Mouse (Mus musculus): ENCODE measurements around the gene Mfsd12. TPM values are rescaled to one million over a fixed set of nuclear protein-coding genes. Genes with fewer than 3 reads are reported as not detected.

Gene Mfsd12
- polyA plus RNA-seq, 1 experiment from 2014 or later: 12.9 TPM

DNA sequence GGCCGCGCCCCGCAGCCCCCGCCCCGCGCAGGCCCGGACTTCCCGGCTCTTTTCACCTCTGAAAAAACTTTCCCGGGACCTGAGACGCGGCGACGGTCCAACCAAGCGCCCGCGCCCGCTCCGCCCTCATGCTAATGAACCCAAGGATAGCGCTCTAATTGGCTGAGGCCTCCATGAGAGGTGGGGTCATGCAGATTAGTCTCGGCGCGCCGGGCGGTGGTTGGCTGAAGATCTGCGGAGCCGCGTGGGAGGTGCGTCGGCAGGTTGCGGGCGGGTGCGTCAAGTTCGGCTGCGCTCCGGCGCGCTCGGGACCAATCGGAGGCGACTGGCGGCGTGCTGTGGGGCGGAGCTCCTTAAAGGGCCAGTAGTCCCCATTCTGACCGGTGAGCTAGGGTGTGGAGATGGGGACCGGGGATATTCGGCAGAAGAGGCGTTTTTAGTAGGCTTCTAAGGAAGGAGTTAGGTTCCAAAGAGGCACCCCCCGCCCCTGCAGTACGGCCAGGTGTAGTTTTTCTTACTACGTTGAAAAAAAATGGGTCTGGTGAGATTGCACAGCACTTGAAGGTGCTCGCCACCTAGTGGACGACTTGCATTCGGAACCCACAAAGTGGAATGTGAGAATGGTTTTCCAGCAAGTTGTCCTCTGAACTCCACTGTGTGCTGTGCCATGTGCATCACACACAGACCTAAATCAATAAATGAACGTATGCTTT is 6.8 kb upstream of the Mfsd12 start, which contains the start of gene Hmg20b:
Hmg20b (minus strand) TSS at position 130 of the 713 bp plus-strand sequence.
- peaks cover 39% of the 10 kb centered on the region for H3K27me3 ChIP-seq (ENCODE audit: insufficient read depth, poor library complexity, severe bottlenecking)
- H3K9me3 ChIP-seq: no peaks in the 10 kb centered on the region
- H3K27ac ChIP-seq: peak within 1 kb of the TSS; percentile 89
- H3K36me3 ChIP-seq: peaks cover 32% of the 10 kb centered on the region
- DNase-seq (ENCODE audit: low spot score): peak; percentile 100
- under 1% methylated on average over 54 of the region's 54 CpGs for WGBS
- peaks cover 57% of the 10 kb centered on the region for H3K4me1 ChIP-seq (replicated peaks)
- H3K4me3 ChIP-seq: peak within 1 kb of the TSS; percentile 92

DNA sequence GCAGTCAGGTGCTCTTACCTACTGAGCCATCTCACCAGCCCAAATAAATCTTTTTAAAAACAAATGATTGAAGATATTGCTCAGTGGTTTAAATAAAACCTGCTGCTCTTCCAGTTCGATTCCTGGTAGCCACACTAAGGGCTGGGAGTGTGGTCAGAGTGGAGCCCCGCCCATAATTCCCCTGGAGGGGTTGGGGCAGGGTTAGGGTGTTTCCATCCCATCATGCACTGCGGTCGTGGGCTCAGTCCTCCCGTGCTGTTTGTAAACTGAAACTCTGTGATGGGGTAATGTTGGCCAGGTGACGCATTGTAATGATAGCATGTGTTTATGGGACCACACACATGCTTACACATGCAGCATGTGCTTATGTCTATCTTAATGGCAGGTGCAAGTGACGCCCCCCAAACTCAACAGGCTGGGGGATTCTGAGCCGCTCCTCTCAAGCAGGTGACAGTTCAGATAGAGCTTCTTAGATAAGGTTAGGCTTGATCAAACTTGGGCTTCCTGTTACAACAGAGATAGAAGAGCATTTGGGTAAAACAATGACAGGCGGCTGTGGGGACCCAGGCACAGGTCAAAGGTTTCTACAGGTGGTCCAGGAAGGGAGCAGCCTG is 5.5 kb upstream of the Mfsd12 start:
- DNase-seq (ENCODE audit: low spot score): no peak
- WGBS: 27% methylated on average over 9 of the region's 9 CpGs
- Histone ChIP-seq H3K27ac (no peak overlapping the region), H3K36me3 (peaks cover 20% of the 10 kb centered on the region), H3K9me3 (no peaks in the 10 kb centered on the region), H3K4me3 (no peak overlapping the region), H3K4me1 (replicated peaks) (peaks cover 57% of the 10 kb centered on the region), H3K27me3 (ENCODE audit: insufficient read depth, poor library complexity, severe bottlenecking) (peaks cover 39% of the 10 kb centered on the region)

DNA sequence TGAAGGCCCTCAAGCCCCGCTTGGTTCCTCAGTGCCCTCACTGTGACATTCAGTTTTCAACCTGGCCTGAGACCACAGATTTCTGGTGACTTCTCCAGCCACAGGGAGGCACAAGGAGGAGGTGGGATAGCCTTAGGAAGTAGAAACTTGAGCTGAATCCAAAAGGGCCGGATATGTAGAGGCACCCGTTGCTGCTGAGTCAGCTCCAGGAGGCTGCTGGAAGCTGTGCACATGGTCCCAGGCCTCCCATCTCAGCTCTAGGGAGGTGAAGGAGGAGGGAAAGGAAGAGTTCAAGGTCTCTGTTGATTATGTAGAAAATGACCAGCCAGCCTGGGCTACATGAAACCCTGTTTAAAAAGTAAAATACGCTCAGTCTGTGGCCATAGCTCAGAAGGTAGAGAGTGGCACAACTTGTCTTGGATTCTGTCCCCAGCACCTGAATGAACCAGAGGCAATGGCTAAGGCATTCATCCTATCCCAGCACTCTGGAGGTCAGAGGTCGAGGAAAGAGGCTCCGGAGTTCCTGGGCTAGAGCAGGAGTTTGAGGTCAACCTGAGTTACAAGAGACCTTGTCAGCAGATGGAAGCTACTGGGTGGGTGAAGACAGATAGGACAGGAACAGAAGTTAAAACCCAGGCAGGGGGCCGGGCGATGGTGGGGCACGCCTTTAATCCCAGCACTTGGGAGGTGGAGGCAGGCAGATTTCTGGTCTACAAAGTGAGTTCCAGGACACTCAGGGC is 2.4 kb upstream of the Mfsd12 start:
- Histone ChIP-seq H3K4me1 (replicated peaks) (peaks cover 55% of the 10 kb centered on the region), H3K4me3 (no peak overlapping the region), H3K36me3 (0 out of 2 replicates have a peak, but pooled peaks cover 1% of the 10 kb centered on the region), H3K27me3 (ENCODE audit: insufficient read depth, poor library complexity, severe bottlenecking) (peaks cover 35% of the 10 kb centered on the region), H3K9me3 (no peaks in the 10 kb centered on the region), H3K27ac (no peak overlapping the region)
- DNase-seq (ENCODE audit: low spot score): no peak
- 66% methylated on average over 9 of the region's 9 CpGs for WGBS

DNA sequence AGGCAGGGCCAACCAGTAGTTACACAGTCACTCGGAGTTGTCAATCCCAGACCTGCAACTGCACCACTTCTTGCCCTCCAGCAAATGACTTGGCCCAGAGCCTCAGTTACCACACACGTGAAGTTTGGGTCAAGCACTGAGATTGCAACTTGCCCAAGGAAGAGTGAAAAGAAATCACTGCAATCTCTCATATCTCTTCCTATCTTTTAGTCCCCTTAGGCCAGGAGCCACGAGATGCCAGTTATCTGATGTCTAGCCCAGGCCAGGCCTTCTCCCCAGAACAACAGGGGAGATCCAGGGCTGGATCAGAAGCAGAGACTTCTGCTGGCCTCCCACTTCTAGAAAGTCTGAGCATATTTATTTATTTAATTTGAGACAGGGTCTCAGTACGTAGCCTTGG is 1.8 kb upstream of the Mfsd12 start:
- WGBS: 78% methylated on average over 4 of the region's 4 CpGs
- Histone ChIP-seq H3K27me3 (ENCODE audit: insufficient read depth, poor library complexity, severe bottlenecking) (peaks cover 36% of the 10 kb centered on the region), H3K4me3 (0 out of 2 replicates have a peak overlapping the region, but pooled peaks have one; percentile 9), H3K9me3 (no peaks in the 10 kb centered on the region), H3K36me3 (0 out of 2 replicates have a peak, but pooled peaks cover 5% of the 10 kb centered on the region), H3K27ac (no peak overlapping the region), H3K4me1 (replicated peaks) (peaks cover 60% of the 10 kb centered on the region)
- DNase-seq (ENCODE audit: low spot score): no peak

DNA sequence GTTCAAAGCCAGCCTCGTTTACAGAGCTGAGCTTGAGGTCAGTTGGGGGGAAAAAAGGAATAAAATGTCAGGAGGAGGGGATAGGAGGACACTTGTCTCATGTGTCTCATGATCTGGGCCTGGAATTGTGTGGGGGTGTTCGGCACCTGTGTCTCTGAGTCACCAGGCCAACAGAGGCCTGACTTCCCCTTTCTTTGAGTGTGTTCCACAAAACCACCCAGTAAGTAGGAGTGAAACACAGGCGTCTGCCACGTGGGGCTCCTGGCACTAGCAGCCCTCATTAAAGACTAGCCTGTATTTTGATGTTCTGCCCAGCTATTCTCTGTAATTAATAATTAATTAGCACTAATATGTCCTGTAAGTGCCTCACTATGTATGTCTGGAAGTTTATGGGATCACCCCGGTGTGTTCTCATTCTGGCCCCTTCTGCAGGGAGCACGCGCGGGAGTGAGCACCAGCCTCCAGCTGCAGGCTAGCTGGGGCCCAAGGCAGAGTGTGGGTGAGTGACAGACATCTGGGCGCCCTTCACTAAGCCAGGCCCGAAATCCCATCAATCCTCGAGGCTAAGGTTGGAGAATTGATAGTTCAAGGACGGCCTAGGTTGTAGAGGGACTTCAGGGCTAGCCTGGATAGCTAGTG is 820 bp upstream of the Mfsd12 start:
- peaks cover 41% of the 10 kb centered on the region for H3K27me3 ChIP-seq (ENCODE audit: insufficient read depth, poor library complexity, severe bottlenecking)
- peaks cover 63% of the 10 kb centered on the region for H3K4me1 ChIP-seq (replicated peaks)
- peak overlapping the region; percentile 69 for H3K4me3 ChIP-seq
- H3K27ac ChIP-seq: peak overlapping the region; percentile 46; the same call in 1 of the 2 replicates
- no peaks in the 10 kb centered on the region for H3K9me3 ChIP-seq
- DNase-seq (ENCODE audit: low spot score): no peak
- WGBS: 60% methylated on average over 12 of the region's 12 CpGs
- H3K36me3 ChIP-seq: peaks cover 12% of the 10 kb centered on the region; the same call in 1 of the 2 replicates

DNA sequence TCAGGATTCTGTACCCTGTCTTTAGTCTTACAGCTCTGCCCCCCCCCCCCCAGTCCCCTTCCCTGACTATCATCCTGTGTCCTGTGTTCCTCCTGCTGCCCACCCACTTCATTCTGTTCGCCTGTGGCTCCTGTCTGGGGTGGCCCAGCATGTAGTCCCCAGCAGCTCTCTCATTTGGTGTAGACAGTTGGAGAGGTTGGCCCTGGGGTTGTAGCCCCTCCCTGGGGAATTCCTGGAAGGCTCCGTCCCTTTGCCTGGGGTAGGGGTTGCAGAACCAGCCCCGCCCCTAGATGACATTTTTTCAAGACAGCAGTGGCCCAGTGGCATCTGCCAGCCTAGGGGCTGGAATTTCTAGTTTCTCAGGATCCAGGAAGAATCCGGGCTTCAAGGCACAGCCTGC is 918 bp downstream of the Mfsd12 start:
- Histone ChIP-seq H3K9me3 (no peaks in the 10 kb centered on the region), H3K36me3 (peaks cover 28% of the 10 kb centered on the region), H3K27me3 (ENCODE audit: insufficient read depth, poor library complexity, severe bottlenecking) (peaks cover 58% of the 10 kb centered on the region), H3K4me1 (replicated peaks) (peaks cover 80% of the 10 kb centered on the region), H3K27ac (peak overlapping the region; percentile 87; the same call in 1 of the 2 replicates), H3K4me3 (peak overlapping the region; percentile 69)
- DNase-seq (ENCODE audit: low spot score): no peak
- 29% methylated on average over 4 of the region's 4 CpGs for WGBS

GRCm38 (mm10) chr10:81358841-81359240 is 1.6 kb downstream of the Mfsd12 start:
- no peaks in the 10 kb centered on the region for H3K9me3 ChIP-seq
- no peak overlapping the region for H3K27ac ChIP-seq
- H3K4me1 ChIP-seq (replicated peaks): peaks cover 86% of the 10 kb centered on the region
- H3K36me3 ChIP-seq: peaks cover 28% of the 10 kb centered on the region
- DNase-seq (ENCODE audit: low spot score): no peak
- peaks cover 65% of the 10 kb centered on the region for H3K27me3 ChIP-seq (ENCODE audit: insufficient read depth, poor library complexity, severe bottlenecking)
- peak overlapping the region; percentile 69; the same call in 1 of the 2 replicates for H3K4me3 ChIP-seq
- 65% methylated on average over 1 of the region's 1 CpGs for WGBS

GRCm38 (mm10) chr10:81360721-81361120 is 3.4 kb downstream of the Mfsd12 start:
- H3K4me3 ChIP-seq: no peak overlapping the region
- no peak overlapping the region; the same call in 1 of the 2 replicates for H3K27ac ChIP-seq
- H3K27me3 ChIP-seq (ENCODE audit: insufficient read depth, poor library complexity, severe bottlenecking): peaks cover 76% of the 10 kb centered on the region
- no peaks in the 10 kb centered on the region for H3K9me3 ChIP-seq
- H3K4me1 ChIP-seq (replicated peaks): peaks cover 95% of the 10 kb centered on the region
- WGBS: 71% methylated on average over 8 of the region's 8 CpGs
- DNase-seq (ENCODE audit: low spot score): no peak
- peaks cover 28% of the 10 kb centered on the region for H3K36me3 ChIP-seq

DNA sequence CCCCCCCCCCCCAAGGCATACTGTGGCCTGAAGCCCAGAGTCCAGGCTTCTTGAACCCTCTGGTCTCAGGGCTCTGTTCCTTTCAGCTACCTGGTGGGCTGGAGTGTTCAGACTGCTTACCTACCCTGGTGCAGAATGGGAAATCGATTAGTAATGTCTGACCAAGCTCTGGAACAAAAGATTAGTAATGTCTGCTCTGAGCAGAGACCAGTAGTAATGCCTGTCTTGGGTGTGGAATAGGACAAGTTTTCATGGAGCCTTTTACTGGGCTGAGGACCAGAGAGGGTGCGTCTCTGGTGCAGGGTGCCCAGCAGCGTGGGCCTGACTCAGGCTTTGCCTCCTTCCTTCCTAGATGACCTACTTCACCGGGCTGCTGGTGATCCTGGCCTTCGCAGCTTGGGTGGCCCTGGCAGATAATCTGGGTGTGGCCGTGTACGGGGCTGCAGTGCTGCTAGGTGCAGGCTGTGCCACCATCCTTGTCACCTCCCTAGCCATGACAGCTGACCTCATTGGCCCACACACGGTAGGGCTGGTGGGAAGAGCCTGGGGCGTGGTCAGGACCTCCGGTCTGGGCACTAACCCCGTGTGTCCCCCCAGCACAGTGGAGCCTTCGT is 5.2 kb downstream of the Mfsd12 start:
- Histone ChIP-seq H3K27ac (peak overlapping the region; percentile 80), H3K4me1 (replicated peaks) (peaks cover 100% of the 10 kb centered on the region), H3K36me3 (peaks cover 44% of the 10 kb centered on the region), H3K27me3 (ENCODE audit: insufficient read depth, poor library complexity, severe bottlenecking) (peaks cover 65% of the 10 kb centered on the region), H3K9me3 (no peaks in the 10 kb centered on the region), H3K4me3 (no peak overlapping the region)
- WGBS: 81% methylated on average over 12 of the region's 12 CpGs
- no peak for DNase-seq (ENCODE audit: low spot score)

DNA sequence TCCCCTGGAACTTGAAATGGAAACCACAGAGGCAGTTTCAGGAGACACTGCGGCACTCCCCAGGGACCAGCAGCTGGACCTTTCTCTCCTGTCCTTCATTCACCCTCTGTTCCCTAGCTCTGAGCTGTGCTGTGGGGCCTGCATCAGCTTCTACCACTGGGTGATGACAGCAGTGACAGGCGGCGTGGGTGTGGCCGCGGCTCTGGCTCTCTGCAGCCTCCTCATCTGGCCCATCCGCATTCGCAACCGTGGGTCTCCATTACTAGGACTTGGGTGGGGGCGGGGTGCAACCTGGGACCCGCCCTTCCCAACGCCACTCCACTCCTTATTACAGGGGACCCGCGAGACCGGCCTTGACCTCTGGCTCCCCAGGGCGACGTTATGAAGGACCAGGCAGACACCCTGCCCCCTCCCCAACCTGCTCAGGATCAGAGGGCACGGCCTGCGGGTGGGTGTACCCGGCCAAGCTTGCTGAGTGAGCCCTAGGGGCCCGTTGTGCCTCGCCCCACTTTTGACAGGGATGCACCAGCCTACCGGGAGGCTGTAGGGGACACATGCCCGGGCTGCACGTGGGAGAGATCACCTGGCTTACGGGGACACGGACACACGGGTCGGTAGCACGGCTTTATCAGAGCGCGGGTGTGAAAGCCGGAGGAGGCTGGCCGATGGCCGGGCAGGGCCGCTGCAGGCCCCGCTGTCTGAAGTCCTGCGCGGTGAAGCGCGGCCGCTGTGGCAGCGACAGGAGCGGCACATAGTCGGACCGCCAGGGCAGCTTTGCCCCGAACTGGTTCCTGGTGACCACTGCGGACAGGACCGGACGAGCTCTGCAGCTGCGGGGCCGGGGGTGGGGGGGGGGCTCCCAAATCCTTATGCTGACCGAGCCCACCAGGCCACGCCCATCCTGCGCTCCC is 6.4 kb downstream of the Mfsd12 start:
- Histone ChIP-seq H3K27ac (peak overlapping the region; percentile 80), H3K36me3 (peaks cover 56% of the 10 kb centered on the region), H3K4me1 (replicated peaks) (peaks cover 99% of the 10 kb centered on the region), H3K27me3 (ENCODE audit: insufficient read depth, poor library complexity, severe bottlenecking) (peaks cover 54% of the 10 kb centered on the region), H3K9me3 (no peaks in the 10 kb centered on the region), H3K4me3 (peak overlapping the region; percentile 49)
- no peak for DNase-seq (ENCODE audit: low spot score)
- WGBS: 7% methylated on average over 54 of the region's 54 CpGs

GRCm38 (mm10) chr10:81364666-81365065 is 7.4 kb downstream of the Mfsd12 start:
- H3K4me1 ChIP-seq (replicated peaks): peaks cover 89% of the 10 kb centered on the region
- H3K4me3 ChIP-seq: peak overlapping the region; percentile 49
- 12% methylated on average over 28 of the region's 28 CpGs for WGBS
- no peaks in the 10 kb centered on the region for H3K9me3 ChIP-seq
- H3K27me3 ChIP-seq (ENCODE audit: insufficient read depth, poor library complexity, severe bottlenecking): peaks cover 48% of the 10 kb centered on the region
- no peak for DNase-seq (ENCODE audit: low spot score)
- H3K36me3 ChIP-seq: peaks cover 66% of the 10 kb centered on the region
- H3K27ac ChIP-seq: peak overlapping the region; percentile 70; the same call in 1 of the 2 replicates
